Mouse (Mus musculus): ENCODE measurements around the gene Magea4. TPM values are rescaled to one million over a fixed set of nuclear protein-coding genes. Genes with fewer than 3 reads are reported as not detected.

Gene Magea4
- not detected in 2 replicates for polyA plus RNA-seq (2012; ENCODE audit: insufficient read depth, low replicate concordance)

DNA sequence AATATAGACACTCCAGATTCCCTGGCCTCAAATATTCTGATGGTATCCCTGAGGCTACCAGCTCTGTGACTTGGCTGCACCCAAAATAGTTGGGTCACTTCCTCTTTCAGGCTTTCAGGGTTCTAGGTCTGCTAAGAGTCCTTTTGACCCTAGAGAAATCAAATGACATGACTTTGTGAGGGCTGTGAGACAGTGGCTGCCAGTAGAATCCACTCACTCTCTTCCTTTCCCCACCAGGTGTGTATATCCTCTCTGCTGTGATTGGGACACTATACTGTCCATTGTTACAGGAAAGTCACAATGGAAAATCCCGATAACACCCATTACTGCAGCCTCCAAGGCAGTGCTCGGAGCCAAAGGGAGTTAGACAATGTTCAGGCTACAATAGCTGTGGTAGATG lies at the start of gene Magea4:
Gene Magea4 (plus strand): TSS at position 301 of the 400 bp plus-strand sequence.
- no peaks in the 10 kb centered on the region for H3K36me3 ChIP-seq (replicated peaks; ENCODE audit: low read length)
- no peak within 1 kb of the TSS for H3K4me3 ChIP-seq (replicated peaks)
- H3K27me3 ChIP-seq (replicated peaks) = peaks cover 12% of the 10 kb centered on the region
- peaks cover 4% of the 10 kb centered on the region; the same call in 1 of the 2 replicates for H3K9me3 ChIP-seq
- no peaks in the 10 kb centered on the region for H3K4me1 ChIP-seq
- TF ChIP-seq FLI1 (IDR thresholded peaks at IDR 0.05; ENCODE audit: low read length) (no peak), GATA1 (IDR thresholded peaks at IDR 0.05; ENCODE audit: borderline replicate concordance, low read length) (no peak)

GRCm38 (mm10) chrX:72202944-72203554 lies 18.8 kb upstream of the Magea4 start:
- no peaks in the 10 kb centered on the region for H3K9me3 ChIP-seq
- TF ChIP-seq FLI1 (IDR thresholded peaks at IDR 0.05; ENCODE audit: low read length) (no peak), GATA1 (IDR thresholded peaks at IDR 0.05; ENCODE audit: borderline replicate concordance, low read length) (no peak)
- H3K4me1 ChIP-seq = no peaks in the 10 kb centered on the region

DNA sequence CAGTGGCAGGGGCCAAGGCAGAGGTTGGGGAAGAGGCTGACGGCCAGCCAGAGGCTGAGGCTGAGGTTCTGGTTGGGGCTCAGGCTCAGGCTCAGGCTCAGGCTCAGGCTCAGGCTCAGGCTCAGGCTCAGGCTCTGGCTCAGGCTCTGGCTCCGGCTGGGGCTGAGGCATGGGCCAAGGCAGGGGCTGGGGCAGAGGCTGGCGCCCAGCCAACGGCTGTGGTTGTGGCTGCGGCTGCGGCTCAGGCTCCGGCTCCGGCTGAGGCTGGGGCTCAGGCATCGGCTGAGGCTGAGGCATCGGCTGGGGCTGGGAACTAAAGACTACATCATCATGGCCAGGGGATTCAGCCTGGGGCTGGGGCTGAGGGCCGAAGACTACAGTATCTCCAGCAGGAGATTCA lies 48.8 kb downstream of the Magea4 start:
- TF ChIP-seq FLI1 (IDR thresholded peaks at IDR 0.05; ENCODE audit: low read length) (no peak), GATA1 (IDR thresholded peaks at IDR 0.05; ENCODE audit: borderline replicate concordance, low read length) (no peak)
- Histone ChIP-seq H3K27me3 (replicated peaks) (peaks cover 9% of the 10 kb centered on the region), H3K4me3 (replicated peaks) (no peak overlapping the region), H3K36me3 (replicated peaks; ENCODE audit: low read length) (no peaks in the 10 kb centered on the region), H3K4me1 (no peaks in the 10 kb centered on the region), H3K9me3 (peaks cover 7% of the 10 kb centered on the region; the same call in 1 of the 2 replicates)

More at GRCm38 (mm10) chrX:72202944-72203554, 18.8 kb upstream of the Magea4 start:
- no peaks in the 10 kb centered on the region for H3K36me3 ChIP-seq (replicated peaks; ENCODE audit: low read length)
- no peak overlapping the region for H3K4me3 ChIP-seq (replicated peaks)
- H3K27me3 ChIP-seq (replicated peaks) = peaks cover 3% of the 10 kb centered on the region

Other genes with a start within 250 kb of the Magea4 start
- not detected in 2 replicates for gene Fate1, start 249.0 kb upstream of the Magea4 start, polyA plus RNA-seq (2012; ENCODE audit: insufficient read depth, low replicate concordance)
- gene Cnga2, start 230.2 kb upstream of the Magea4 start, polyA plus RNA-seq (2012; ENCODE audit: insufficient read depth, low replicate concordance) = not detected in 2 replicates
- gene Gabre, start 52.8 kb downstream of the Magea4 start, polyA plus RNA-seq (2012; ENCODE audit: insufficient read depth, low replicate concordance) = not detected in 2 replicates
- not detected in 2 replicates for gene Magea10, start 164.8 kb downstream of the Magea4 start, polyA plus RNA-seq (2012; ENCODE audit: insufficient read depth, low replicate concordance)

Measured in megakaryocyte, embryonic 14.5 days (primary cell).